Mouse (Mus musculus) lung, postnatal 0 days (tissue): ENCODE measurements around the gene Olfr960. TPM values are rescaled to one million over a fixed set of nuclear protein-coding genes. Genes with fewer than 3 reads are reported as not detected.

ENCODE experiments used
- ATAC-seq: fragments of 200-750 bp; cut with Nextera tagmentation; 2 replicates; pipeline ENCODE4 v1.8.0; 2017; ENCODE audit warnings: moderate library complexity
- DNase-seq: peaks from one replicate; pipeline ENCODE4 v3.0.0-alpha.2; 2016; ENCODE audit warnings: low spot score
- H3K27ac ChIP-seq: fragments of 300-500 bp; sonication (generic); 2 replicates; pipeline ENCODE4 v1.5.1; 2014; ENCODE audit warnings: antibody characterized with exemption, mild to moderate bottlenecking, low read length, mixed read lengths
- H3K27me3 ChIP-seq: fragments of 300-500 bp; sonication (generic); replicated peaks from 2 replicates; pipeline ENCODE4 v1.6.1; 2014; ENCODE audit warnings: low read length, mixed read lengths; ENCODE audit not compliant: insufficient read depth
- H3K36me3 ChIP-seq: fragments of 300-500 bp; sonication (generic); 2 replicates; pipeline ENCODE4 v1.6.1; 2014; ENCODE audit warnings: low read length, mixed read lengths; ENCODE audit not compliant: insufficient read depth
- H3K4me1 ChIP-seq: fragments of 300-500 bp; sonication (generic); 2 replicates; pipeline ENCODE4 v1.6.1; 2014; ENCODE audit warnings: antibody characterized with exemption, low read depth, low read length, mixed read lengths; ENCODE audit not compliant: insufficient read depth
- H3K4me2 ChIP-seq: fragments of 300-500 bp; sonication (generic); replicated peaks from 2 replicates; pipeline ENCODE4 v1.6.1; 2014; ENCODE audit warnings: low read depth, mild to moderate bottlenecking, low read length, moderate library complexity, mixed read lengths
- H3K4me3 ChIP-seq: fragments of 300-500 bp; sonication (generic); 2 replicates; pipeline ENCODE4 v1.5.1; 2014; ENCODE audit warnings: low read depth, low read length
- H3K9ac ChIP-seq: fragments of 300-500 bp; sonication (generic); replicated peaks from 2 replicates; pipeline ENCODE4 v1.6.1; 2014; ENCODE audit warnings: low read depth, mild to moderate bottlenecking
- H3K9me3 ChIP-seq: fragments of 300-500 bp; sonication (generic); 2 replicates; pipeline ENCODE4 v1.6.1; 2016; ENCODE audit warnings: low read length, mixed read lengths
- CTCF ChIP-seq: IDR thresholded peaks from 2 replicates; pipeline ENCODE4 v1.5.1; 2016; ENCODE audit warnings: antibody characterized with exemption, mild to moderate bottlenecking
- EP300 ChIP-seq: IDR thresholded peaks from 2 replicates; pipeline ENCODE4 v1.6.1; 2016; ENCODE audit warnings: antibody characterized with exemption, mild to moderate bottlenecking, control low read depth
- WGBS: fragments of 180-500 bp; shearing (Covaris S2); extraction: QIAGEN DNeasy Blood & Tissue Kit; methylation state at CpG from one replicate; pipeline ENCODE4 v1.1.7; 2014; 5-methylcytosine and 5-hydroxymethylcytosine counted together
- polyA plus RNA-seq: library from polyadenylated mRNA; unstranded; fragments of >200 nt; fragmentation: Nextera tagmentation; extraction: Ambion mirVana; gene quantifications from 2 replicates; pipeline ENCODE4 v1.2.1, GENCODE M21; 2015

Gene Olfr960
- polyA plus RNA-seq, 1 experiment from 2014 or later, result not detected

GRCm38 (mm10) chr9:39633913-39634594, 12.9 kb downstream of the Olfr960 start:
- Histone ChIP-seq H3K4me3 (no peak overlapping the region), H3K4me1 (no peaks in the 10 kb centered on the region), H3K27ac (no peak overlapping the region), H3K27me3 (no peaks in the 10 kb centered on the region), H3K4me2 (no peak overlapping the region), H3K36me3 (no peaks in the 10 kb centered on the region), H3K9me3 (no peaks in the 10 kb centered on the region), H3K9ac (no peak overlapping the region)
- ATAC-seq (no peak), DNase-seq (no peak)
- WGBS, result 22% methylated on average over 4 of the region's 4 CpGs
- no peak for TF ChIP-seq CTCF
- no peak for TF ChIP-seq EP300

GRCm38 (mm10) chr9:39644785-39645184, 23.6 kb downstream of the Olfr960 start, which contains the start of gene Olfr961:
Gene Olfr961, plus strand, starts transcription at chr9:39645085.
- ATAC-seq (no peak), DNase-seq (no peak)
- no peak within 1 kb of the TSS for H3K4me2 ChIP-seq
- H3K36me3 ChIP-seq, result no peaks in the 10 kb centered on the region
- H3K4me1 ChIP-seq, result no peaks in the 10 kb centered on the region
- no peak for TF ChIP-seq CTCF
- TF ChIP-seq EP300, result no peak
- no peaks in the 10 kb centered on the region for H3K27me3 ChIP-seq
- H3K9ac ChIP-seq, result no peak within 1 kb of the TSS
- no peak within 1 kb of the TSS for H3K4me3 ChIP-seq
- H3K27ac ChIP-seq, result no peak within 1 kb of the TSS
- H3K9me3 ChIP-seq, result no peaks in the 10 kb centered on the region

- no peak overlapping the region for H3K4me2 ChIP-seq
- no peak for ATAC-seq
- H3K4me3 ChIP-seq, result no peak overlapping the region
- H3K36me3 ChIP-seq, result no peaks in the 10 kb centered on the region
- no peaks in the 10 kb centered on the region for H3K27me3 ChIP-seq
- H3K9me3 ChIP-seq, result no peaks in the 10 kb centered on the region
- no peaks in the 10 kb centered on the region for H3K4me1 ChIP-seq
- WGBS, result 71% methylated on average over 4 of the region's 4 CpGs
- TF ChIP-seq EP300, result no peak
- TF ChIP-seq CTCF, result no peak
- no peak overlapping the region for H3K9ac ChIP-seq
- no peak overlapping the region for H3K27ac ChIP-seq
- no peak for DNase-seq
Measured at GRCm38 (mm10) chr9:39647382-39647781, 26.2 kb downstream of the Olfr960 start.

GRCm38 (mm10) chr9:39654756-39655396, 33.7 kb downstream of the Olfr960 start:
- Histone ChIP-seq H3K4me1 (no peaks in the 10 kb centered on the region), H3K36me3 (no peaks in the 10 kb centered on the region), H3K9ac (no peak overlapping the region), H3K4me3 (no peak overlapping the region), H3K27ac (no peak overlapping the region), H3K4me2 (no peak overlapping the region), H3K27me3 (no peaks in the 10 kb centered on the region), H3K9me3 (no peaks in the 10 kb centered on the region)
- TF ChIP-seq CTCF (no peak), EP300 (no peak)
- 54% methylated on average over 6 of the region's 6 CpGs for WGBS
- no peak for DNase-seq
- ATAC-seq, result no peak

- Histone ChIP-seq H3K27me3 (no peaks in the 10 kb centered on the region), H3K27ac (no peak within 1 kb of the TSS), H3K4me1 (no peaks in the 10 kb centered on the region), H3K36me3 (no peaks in the 10 kb centered on the region), H3K4me2 (no peak within 1 kb of the TSS), H3K4me3 (no peak within 1 kb of the TSS), H3K9me3 (no peaks in the 10 kb centered on the region), H3K9ac (no peak within 1 kb of the TSS)
- no peak for TF ChIP-seq CTCF
- TF ChIP-seq EP300, result no peak
- 85% methylated on average over 1 of the region's 1 CpGs for WGBS
- no peak for ATAC-seq
- no peak for DNase-seq
Measured at GRCm38 (mm10) chr9:39666905-39667304, 45.7 kb downstream of the Olfr960 start, which contains the start of gene Olfr963. Gene Olfr963, plus strand, starts transcription at chr9:39667205.

- 67% methylated on average over 2 of the region's 2 CpGs for WGBS
- no peak for TF ChIP-seq CTCF
- no peak for TF ChIP-seq EP300
Measured at GRCm38 (mm10) chr9:39669723-39670122, 48.5 kb downstream of the Olfr960 start.

More at GRCm38 (mm10) chr9:39669723-39670122, 48.5 kb downstream of the Olfr960 start:
- Histone ChIP-seq H3K36me3 (no peaks in the 10 kb centered on the region), H3K27me3 (no peaks in the 10 kb centered on the region), H3K27ac (no peak overlapping the region), H3K4me2 (no peak overlapping the region), H3K4me3 (no peak overlapping the region), H3K9ac (no peak overlapping the region), H3K9me3 (no peaks in the 10 kb centered on the region), H3K4me1 (no peaks in the 10 kb centered on the region)
- no peak for ATAC-seq
- DNase-seq, result no peak

Other genes starting within 250 kb of the Olfr960 start
- not detected in 2 replicates for gene Olfr951, start 234.0 kb upstream of the Olfr960 start, polyA plus RNA-seq
- gene Olfr952, start 194.2 kb upstream of the Olfr960 start, polyA plus RNA-seq, result not detected in 2 replicates
- gene Olfr954, start 164.7 kb upstream of the Olfr960 start, polyA plus RNA-seq, result not detected in 2 replicates
- not detected in 2 replicates for gene Olfr955, start 149.4 kb upstream of the Olfr960 start, polyA plus RNA-seq
- gene Olfr44, start 127.4 kb upstream of the Olfr960 start, polyA plus RNA-seq, result not detected in 2 replicates
- gene Olfr957, start 105.6 kb upstream of the Olfr960 start, polyA plus RNA-seq, result not detected in 2 replicates
- gene Olfr958, start 67.3 kb upstream of the Olfr960 start, polyA plus RNA-seq, result not detected in 2 replicates
- not detected in 2 replicates for gene Olfr959, start 45.8 kb upstream of the Olfr960 start, polyA plus RNA-seq
- gene AW551984, start 17.0 kb upstream of the Olfr960 start, polyA plus RNA-seq, result 1.4 and 1.7 TPM in 2 replicates
- gene Olfr148, start 10.7 kb upstream of the Olfr960 start, polyA plus RNA-seq, result not detected in 2 replicates
- gene Olfr961, start 23.7 kb downstream of the Olfr960 start, polyA plus RNA-seq, result not detected in 2 replicates
- not detected in 2 replicates for gene Olfr963, start 45.8 kb downstream of the Olfr960 start, polyA plus RNA-seq
- not detected in 2 replicates for gene Olfr149, start 85.7 kb downstream of the Olfr960 start, polyA plus RNA-seq
- not detected in 2 replicates for gene Olfr965, start 90.0 kb downstream of the Olfr960 start, polyA plus RNA-seq
- not detected in 2 replicates for gene Olfr150, start 109.6 kb downstream of the Olfr960 start, polyA plus RNA-seq
- gene Olfr967, start 124.9 kb downstream of the Olfr960 start, polyA plus RNA-seq, result not detected in 2 replicates
- not detected in 2 replicates for gene Olfr968, start 161.9 kb downstream of the Olfr960 start, polyA plus RNA-seq
- gene Olfr969, start 169.6 kb downstream of the Olfr960 start, polyA plus RNA-seq, result not detected in 2 replicates
- not detected in 2 replicates for gene Olfr970, start 187.5 kb downstream of the Olfr960 start, polyA plus RNA-seq
- not detected in 2 replicates for gene Olfr971, start 215.5 kb downstream of the Olfr960 start, polyA plus RNA-seq
- gene Olfr972, start 245.0 kb downstream of the Olfr960 start, polyA plus RNA-seq, result not detected in 2 replicates